Mouse (Mus musculus): ENCODE results near the gene Ccdc40. TPM values are rescaled to one million over a fixed set of nuclear protein-coding genes. Genes with fewer than 3 reads are reported as not detected.
A peak's percentile ranks its signal among the peaks of the same experiment; 100 is the strongest.
"Not testable (repeated sequence)": the region's sequence is repeated elsewhere in the genome, so short reads cannot be mapped to it uniquely, and the experiment has no call there.

Gene Ccdc40
- polyA plus RNA-seq, 1 experiment from 2014 or later = 0.13 TPM

GRCm38 (mm10) chr11:119273186-119273930 is 45.0 kb downstream of the Ccdc40 start:
- TF ChIP-seq CTCF (IDR thresholded peaks at IDR 0.05) = no peak
- CTCF ChIA-PET = interaction anchor here (1.0 to 1.8 kb wide), 4 partner anchors 11 to 64 kb away, joined by 3 to 10 read pairs (median 5); no protein-coding TSS in a partner anchor
- no peak for DNase-seq (ENCODE audit: low read depth, low spot score)
- POLR2A ChIA-PET = interaction anchor here (0.6 to 1.0 kb wide), 2 partner anchors 13 to 26 kb away, joined by 3 read pairs; no protein-coding TSS in a partner anchor
- ATAC-seq = no peak
- in situ Hi-C loops (cut with MboI; ENCODE audit: low pct_unique_long_range_greater_than_20kb) = no loop called here
- H3K27me3 ChIP-seq = no peaks in the 10 kb centered on the region

GRCm38 (mm10) chr11:119281030-119281429 is 52.7 kb downstream of the Ccdc40 start:
- ChIA-PET CTCF (interaction anchor here (1.9 kb wide), 1 partner anchor 13 kb away, joined by 4 read pairs; the partner anchor contains the start of gene Gaa), POLR2A (interaction anchor here (1.0 to 1.8 kb wide), 2 partner anchors 12 to 18 kb away, joined by 5 to 6 read pairs; no protein-coding TSS in a partner anchor)
- no peak for ATAC-seq
- H3K27me3 ChIP-seq = no peaks in the 10 kb centered on the region
- no peak for DNase-seq (ENCODE audit: low read depth, low spot score)
- TF ChIP-seq CTCF (IDR thresholded peaks at IDR 0.05) = no peak
- in situ Hi-C loops (cut with MboI; ENCODE audit: low pct_unique_long_range_greater_than_20kb) = no loop called here

- ChIA-PET CTCF (interaction anchor here (1.1 to 2.4 kb wide), 6 partner anchors 10 to 234 kb away, joined by 3 to 9 read pairs (median 4); partner anchors contain the start of gene Gaa), POLR2A (interaction anchor here (0.8 to 3.6 kb wide), 4 partner anchors 11 to 18 kb away, joined by 3 to 20 read pairs (median 3); partner anchors contain the start of gene Gaa)
- DNase-seq (ENCODE audit: low read depth, low spot score) (no peak), ATAC-seq (peak; percentile 85)
- in situ Hi-C loops (cut with MboI; ENCODE audit: low pct_unique_long_range_greater_than_20kb) = no loop called here
- no peak for TF ChIP-seq CTCF (IDR thresholded peaks at IDR 0.05)
- no peaks in the 10 kb centered on the region for H3K27me3 ChIP-seq
These were observed 57.6 kb downstream of the Ccdc40 start for GRCm38 (mm10) chr11:119285791-119286527.

- POLR2A ChIA-PET = interaction anchor here (0.5 to 3.6 kb wide), 2 partner anchors 12 to 28 kb away, joined by 3 to 20 read pairs; no protein-coding TSS in a partner anchor
- no peak for TF ChIP-seq CTCF (IDR thresholded peaks at IDR 0.05)
These were observed 59.0 kb downstream of the Ccdc40 start for GRCm38 (mm10) chr11:119287207-119287992.

GRCm38 (mm10) chr11:119292861-119293260 is 64.5 kb downstream of the Ccdc40 start:
- in situ Hi-C loops (cut with MboI; ENCODE audit: low pct_unique_long_range_greater_than_20kb); DNase-seq (ENCODE audit: low read depth, low spot score); ATAC-seq; H3K27me3 ChIP-seq: not testable (repeated sequence)
- ChIA-PET POLR2A (interaction anchor here (0.7 to 2.1 kb wide), 2 partner anchors 12 to 14 kb away, joined by 3 to 6 read pairs; no protein-coding TSS in a partner anchor), CTCF (interaction anchor here (2.5 kb wide), 1 partner anchor 20 kb away, joined by 5 read pairs; no protein-coding TSS in a partner anchor)

More at GRCm38 (mm10) chr11:119287207-119287992, 59.0 kb downstream of the Ccdc40 start:
- in situ Hi-C loops (cut with MboI; ENCODE audit: low pct_unique_long_range_greater_than_20kb) = no loop called here
- H3K27me3 ChIP-seq = no peaks in the 10 kb centered on the region
- ATAC-seq (no peak), DNase-seq (ENCODE audit: low read depth, low spot score) (no peak)
- CTCF ChIA-PET = interaction anchor here (1.1 to 1.8 kb wide), 3 partner anchors 11 to 236 kb away, joined by 3 to 5 read pairs (median 3); no protein-coding TSS in a partner anchor

GRCm38 (mm10) chr11:119297996-119298395 is 69.6 kb downstream of the Ccdc40 start:
- CTCF ChIA-PET = no interaction called here
- DNase-seq (ENCODE audit: low read depth, low spot score) = no peak
- in situ Hi-C loops (cut with MboI; ENCODE audit: low pct_unique_long_range_greater_than_20kb) = no loop called here
- TF ChIP-seq CTCF (IDR thresholded peaks at IDR 0.05) = no peak
- ATAC-seq = no peak
- no peaks in the 10 kb centered on the region for H3K27me3 ChIP-seq
- POLR2A ChIA-PET = no interaction called here

- ATAC-seq (no peak), DNase-seq (ENCODE audit: low read depth, low spot score) (no peak)
- POLR2A ChIA-PET = interaction anchor here (0.6 to 1.3 kb wide), 4 partner anchors 8 to 26 kb away, joined by 3 to 5 read pairs (median 3); no protein-coding TSS in a partner anchor
- in situ Hi-C loops (cut with MboI; ENCODE audit: low pct_unique_long_range_greater_than_20kb) = no loop called here
- TF ChIP-seq CTCF (IDR thresholded peaks at IDR 0.05) = no peak
- H3K27me3 ChIP-seq = no peaks in the 10 kb centered on the region
- CTCF ChIA-PET = interaction anchor here (0.9 kb wide), 1 partner anchor 12 kb away, joined by 3 read pairs; no protein-coding TSS in a partner anchor
These were observed 70.5 kb downstream of the Ccdc40 start for GRCm38 (mm10) chr11:119298917-119299316.

- no peaks in the 10 kb centered on the region for H3K27me3 ChIP-seq
- ChIA-PET CTCF (interaction anchor here (0.9 kb wide), 1 partner anchor 13 kb away, joined by 3 read pairs; no protein-coding TSS in a partner anchor), POLR2A (interaction anchor here (0.6 to 1.3 kb wide), 5 partner anchors 9 to 27 kb away, joined by 3 to 5 read pairs (median 3); no protein-coding TSS in a partner anchor)
- no peak for TF ChIP-seq CTCF (IDR thresholded peaks at IDR 0.05)
- ATAC-seq (peak; percentile 48), DNase-seq (ENCODE audit: low read depth, low spot score) (no peak)
- in situ Hi-C loops (cut with MboI; ENCODE audit: low pct_unique_long_range_greater_than_20kb) = no loop called here
These were observed 71.2 kb downstream of the Ccdc40 start, which contains the start of gene Eif4a3 for GRCm38 (mm10) chr11:119299391-119300245. Gene Eif4a3, minus strand, starts transcription at chr11:119300089.

Data from Patski (cell line).